In genomic region chr7:15945721-15946536, GRCm38 (mm10) we compare ENCODE assay signal across 8 mouse cellular contexts. TPM values are rescaled to one million over a fixed set of nuclear protein-coding genes. Genes with fewer than 3 reads are reported as not detected.
DNase-seq lines count a peak whose midpoint lies in the region; ATAC-seq and TF ChIP-seq lines count a peak whose summit lies in the region.

Gene Nop53, minus strand, starts transcription at chr7:15946074.

- DNase-seq in 3T3-L1 (ENCODE audit: low read depth, low spot score), result peak; percentile 97
- peak; percentile 58 to 82 for DNase-seq in adrenal gland, postnatal 4 days (ENCODE audit: low spot score in 2 of 2)
- peak; percentile 99 for DNase-seq in embryonic facial prominence, embryonic 14.5 days (ENCODE audit: low spot score)
- peak; percentile 96 for DNase-seq in heart, adult 8-10 months (ENCODE audit: low spot score)
- peak; percentile 98 for DNase-seq in kidney, adult 9 months
- DNase-seq in limb, embryonic 14.5 days (ENCODE audit: low spot score), result peak; percentile 97
- DNase-seq in midbrain, postnatal 0 days (ENCODE audit: low spot score), result peak; percentile 99
- DNase-seq in spleen, postnatal 14 days (ENCODE audit: low spot score in 2 of 2), result peak; percentile 74 to 83

- peak; percentile 91 for ATAC-seq in embryonic facial prominence, embryonic 14.5 days (ENCODE audit: low read depth)
- peak; percentile 94 for ATAC-seq in limb, embryonic 14.5 days (ENCODE audit: low FRiP score, low read depth)
- ATAC-seq in midbrain, postnatal 0 days (ENCODE audit: low FRiP score), result peak; percentile 94

- TF ChIP-seq POLR2A in limb, embryonic 14.5 days (IDR thresholded peaks at IDR 0.05; ENCODE audit: borderline replicate concordance, extremely low read depth, insufficient read depth, insufficient read length), result peak; percentile 35; the same call in 1 of the 2 replicates

- H3K9me3 ChIP-seq in embryonic facial prominence, embryonic 14.5 days (ENCODE audit: control insufficient read depth, low read length), result no peaks in the 10 kb centered on the region
- H3K9me3 ChIP-seq in limb, embryonic 14.5 days (ENCODE audit: control insufficient read depth, low read length), result no peaks in the 10 kb centered on the region
- no peaks in the 10 kb centered on the region for H3K9me3 ChIP-seq in midbrain, postnatal 0 days (ENCODE audit: low read length)

- H3K4me1 ChIP-seq in embryonic facial prominence, embryonic 14.5 days (ENCODE audit: control insufficient read depth, insufficient read depth, low read length), result peaks cover 8% of the 10 kb centered on the region
- peaks cover 16% of the 10 kb centered on the region for H3K4me1 ChIP-seq in limb, embryonic 14.5 days (ENCODE audit: control insufficient read depth, insufficient read depth, low read length)
- no peaks in the 10 kb centered on the region for H3K4me1 ChIP-seq in midbrain, postnatal 0 days (ENCODE audit: insufficient read depth, low read length)

- H3K36me3 ChIP-seq in embryonic facial prominence, embryonic 14.5 days (ENCODE audit: control insufficient read depth, insufficient read depth, low read length), result peaks cover 55% of the 10 kb centered on the region
- peaks cover 47% of the 10 kb centered on the region for H3K36me3 ChIP-seq in limb, embryonic 14.5 days (ENCODE audit: control insufficient read depth, insufficient read depth, low read length)
- peaks cover 25% of the 10 kb centered on the region for H3K36me3 ChIP-seq in midbrain, postnatal 0 days (ENCODE audit: insufficient read depth, low read length)

- H3K27me3 ChIP-seq in embryonic facial prominence, embryonic 14.5 days (replicated peaks; ENCODE audit: control insufficient read depth, insufficient read depth, low read length), result no peaks in the 10 kb centered on the region
- no peaks in the 10 kb centered on the region for H3K27me3 ChIP-seq in limb, embryonic 14.5 days (ENCODE audit: control insufficient read depth, insufficient read depth, low read length)
- no peaks in the 10 kb centered on the region for H3K27me3 ChIP-seq in midbrain, postnatal 0 days (ENCODE audit: insufficient read depth, low read length)

- peak within 1 kb of the TSS; percentile 96 for H3K27ac ChIP-seq in embryonic facial prominence, embryonic 14.5 days (replicated peaks; ENCODE audit: low read depth, low read length)
- H3K27ac ChIP-seq in limb, embryonic 14.5 days (replicated peaks; ENCODE audit: low read depth, low read length), result peak within 1 kb of the TSS; percentile 90
- H3K27ac ChIP-seq in midbrain, postnatal 0 days (ENCODE audit: low read depth, low read length), result peak within 1 kb of the TSS; percentile 94

- TF ChIP-seq CTCF in midbrain, postnatal 0 days (IDR thresholded peaks at IDR 0.05), result no peak

- peak within 1 kb of the TSS; percentile 95 for H3K4me2 ChIP-seq in embryonic facial prominence, embryonic 14.5 days (ENCODE audit: low read depth, low read length)
- peak within 1 kb of the TSS; percentile 90 for H3K4me2 ChIP-seq in limb, embryonic 14.5 days (replicated peaks; ENCODE audit: low read depth, low read length, severe bottlenecking)
- peak within 1 kb of the TSS; percentile 80 for H3K4me2 ChIP-seq in midbrain, postnatal 0 days (ENCODE audit: low read depth, low read length, poor library complexity, severe bottlenecking)

- 2% methylated on average over 51 of the region's 59 CpGs for WGBS in embryonic facial prominence, embryonic 14.5 days
- 2% methylated on average over 59 of the region's 59 CpGs for WGBS in limb, embryonic 14.5 days
- WGBS in midbrain, postnatal 0 days, result 2% methylated on average over 59 of the region's 59 CpGs

- peak within 1 kb of the TSS; percentile 85 for H3K9ac ChIP-seq in embryonic facial prominence, embryonic 14.5 days (ENCODE audit: low read depth, low read length)
- H3K9ac ChIP-seq in limb, embryonic 14.5 days (ENCODE audit: low read depth, low read length, severe bottlenecking), result peak within 1 kb of the TSS; percentile 71
- peak within 1 kb of the TSS; percentile 79 for H3K9ac ChIP-seq in midbrain, postnatal 0 days (replicated peaks; ENCODE audit: low read length, poor library complexity, severe bottlenecking)

- peak within 1 kb of the TSS; percentile 72 for H3K4me3 ChIP-seq in embryonic facial prominence, embryonic 14.5 days (ENCODE audit: low read depth, low read length)
- H3K4me3 ChIP-seq in limb, embryonic 14.5 days (replicated peaks; ENCODE audit: low read length), result peak within 1 kb of the TSS; percentile 77
- H3K4me3 ChIP-seq in midbrain, postnatal 0 days (ENCODE audit: low read depth, low read length), result peak within 1 kb of the TSS; percentile 67

RNA-seq across cellular contexts. Expression of gene Nop53, which starts in this region (rescaled TPM):
- 100 to 1,000 TPM; 238 to 243 TPM for total RNA-seq in adrenal gland, postnatal 4 days (2021)
- 164 and 180 TPM in 2 replicates for polyA plus RNA-seq in embryonic facial prominence, embryonic 14.5 days (2014; fragmentation: Nextera tagmentation; extraction: Ambion mirVana)
- total RNA-seq in heart, adult 8-10 months (2022), result 100 to 1,000 TPM; 121 to 147 (median 136) TPM
- 176 and 181 TPM in 2 replicates for polyA plus RNA-seq in limb, embryonic 14.5 days (2012; rRNA removed)
- polyA plus RNA-seq in limb, embryonic 14.5 days (2014; fragmentation: Nextera tagmentation; extraction: Ambion mirVana), result 192 and 210 TPM in 2 replicates
- total RNA-seq in midbrain, postnatal 0 days (2014; rRNA removed), result 82.8 and 104 TPM in 2 replicates
- polyA plus RNA-seq in midbrain, postnatal 0 days (2015; fragmentation: Nextera tagmentation; extraction: Ambion mirVana), result 128 and 143 TPM in 2 replicates

Comparison
In these comparisons a context has a peak if more than half of its experiments do, and no peak if none do; other contexts are left out.
1. Peak in every context shown above with its lines: DNase-seq, ATAC-seq, H3K4me3 ChIP-seq and H3K27ac ChIP-seq.